Mouse (Mus musculus) hindbrain, embryonic 11.5 days (tissue): Measurements from ENCODE around the gene Ccdc154. TPM values are rescaled to one million over a fixed set of nuclear protein-coding genes. Genes with fewer than 3 reads are reported as not detected.

Source experiments
- ATAC-seq: fragments of 200-750 bp; cut with Nextera tagmentation; 2 replicates; pipeline ENCODE4 v1.8.0; 2017; ENCODE audit warnings: mild to moderate bottlenecking, moderate TSS enrichment, moderate library complexity; ENCODE audit not compliant: low FRiP score
- DNase-seq: peaks from one replicate; pipeline ENCODE4 v3.0.0-alpha.2; 2015; ENCODE audit warnings: low spot score
- H3K27ac ChIP-seq: fragments of 300-500 bp; sonication (generic); 2 replicates; pipeline ENCODE4 v1.5.1; 2014; ENCODE audit warnings: mild to moderate bottlenecking, low read depth, low read length
- H3K27me3 ChIP-seq: fragments of 300-500 bp; sonication (generic); 2 replicates; pipeline ENCODE4 v1.6.1; 2014; ENCODE audit warnings: mild to moderate bottlenecking, low read length, moderate library complexity, mixed read lengths; ENCODE audit not compliant: control insufficient read depth, insufficient read depth
- H3K36me3 ChIP-seq: fragments of 300-500 bp; sonication (generic); 2 replicates; pipeline ENCODE4 v1.6.1; 2014; ENCODE audit warnings: mild to moderate bottlenecking, low read length, moderate library complexity, mixed read lengths; ENCODE audit not compliant: control insufficient read depth, insufficient read depth
- H3K4me1 ChIP-seq: fragments of 300-500 bp; sonication (generic); replicated peaks from 2 replicates; pipeline ENCODE4 v1.6.1; 2014; ENCODE audit warnings: low read length, mixed read lengths; ENCODE audit not compliant: control insufficient read depth, insufficient read depth
- H3K4me2 ChIP-seq: fragments of 300-500 bp; sonication (generic); replicated peaks from 2 replicates; pipeline ENCODE4 v1.6.1; 2014; ENCODE audit warnings: mild to moderate bottlenecking, low read depth, low read length
- H3K4me3 ChIP-seq: fragments of 300-500 bp; sonication (generic); 2 replicates; pipeline ENCODE4 v1.5.1; 2014; ENCODE audit warnings: low read depth, low read length
- H3K9ac ChIP-seq: fragments of 300-500 bp; sonication (generic); 2 replicates; pipeline ENCODE4 v1.6.1; 2014; ENCODE audit warnings: low read depth, low read length
- H3K9me3 ChIP-seq: fragments of 300-500 bp; sonication (generic); 2 replicates; pipeline ENCODE4 v1.6.1; 2016; ENCODE audit warnings: low read length; ENCODE audit not compliant: control insufficient read depth
- WGBS: fragments of 180-500 bp; shearing (Covaris S2); extraction: QIAGEN DNeasy Blood & Tissue Kit; methylation state at CpG from one replicate; pipeline ENCODE4 v1.1.7; 2014; 5-methylcytosine and 5-hydroxymethylcytosine counted together
- polyA plus RNA-seq: library from polyadenylated mRNA; unstranded; fragments of >200 nt; fragmentation: Nextera tagmentation; extraction: Ambion mirVana; gene quantifications from 2 replicates; pipeline ENCODE4 v1.2.1, GENCODE M21; 2014

The Ccdc154 gene
- polyA plus RNA-seq, 1 experiment from 2014 or later: not detected

DNA sequence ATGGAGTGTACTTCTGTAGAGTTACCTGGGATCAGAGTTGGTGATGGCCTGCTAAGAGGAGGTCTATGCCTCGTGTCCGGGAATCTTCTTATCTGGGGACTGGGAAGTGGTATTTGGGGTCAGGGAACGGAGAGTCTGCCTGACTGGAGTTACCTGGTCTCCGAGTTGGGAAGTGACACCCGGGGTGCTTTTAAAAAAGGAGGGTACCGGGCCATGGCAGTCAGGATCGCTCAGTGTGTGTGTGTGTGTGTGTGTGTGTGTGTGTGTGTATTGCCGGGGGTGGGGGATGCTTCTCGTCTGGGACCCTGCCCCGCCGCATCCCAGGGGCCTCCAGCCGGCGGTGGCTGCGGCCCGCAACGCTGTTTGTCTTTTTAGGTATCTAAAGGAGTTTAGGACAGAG lies 26.8 kb downstream of the Ccdc154 start:
- ATAC-seq (no peak), DNase-seq (no peak)
- H3K4me1 ChIP-seq: peaks cover 3% of the 10 kb centered on the region; the same call in 1 of the 2 replicates

DNA sequence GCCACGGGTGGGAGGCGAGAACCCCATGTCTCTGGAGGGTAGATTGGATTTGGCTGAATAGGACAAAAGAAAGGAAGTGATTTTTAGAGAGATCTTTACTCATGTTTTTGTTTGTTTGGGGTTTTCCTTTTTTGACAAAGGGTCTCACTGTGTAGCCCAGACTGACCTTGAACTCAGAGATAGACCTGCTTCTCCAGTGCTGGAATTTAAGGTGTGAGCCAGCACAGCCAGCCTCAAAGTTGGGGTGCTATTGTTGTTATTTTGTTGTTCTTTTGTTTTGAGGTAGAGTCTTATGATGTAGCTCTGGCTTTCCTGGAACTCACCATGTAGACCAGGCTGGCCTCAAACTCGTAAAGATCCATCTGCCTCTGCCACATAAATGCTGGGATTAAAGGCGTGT lies 40.1 kb downstream of the Ccdc154 start:
- WGBS: 91% methylated on average over 4 of the region's 4 CpGs
- H3K4me1 ChIP-seq: no peaks in the 10 kb centered on the region
- H3K36me3 ChIP-seq: 0 out of 2 replicates have a peak, but pooled peaks cover 2% of the 10 kb centered on the region
- ATAC-seq (no peak), DNase-seq (no peak)
- H3K9me3 ChIP-seq: no peaks in the 10 kb centered on the region
- H3K4me3 ChIP-seq: no peak overlapping the region
- H3K27ac ChIP-seq: no peak overlapping the region
- no peak overlapping the region for H3K9ac ChIP-seq
- no peak overlapping the region for H3K4me2 ChIP-seq
- H3K27me3 ChIP-seq: no peaks in the 10 kb centered on the region

More for the DNA sequence above, 26.8 kb downstream of the Ccdc154 start:
- peak overlapping the region; percentile 86 for H3K4me2 ChIP-seq
- WGBS: 3% methylated on average over 16 of the region's 16 CpGs
- no peaks in the 10 kb centered on the region for H3K36me3 ChIP-seq
- H3K9ac ChIP-seq: peak overlapping the region; percentile 86
- H3K4me3 ChIP-seq: peak overlapping the region; percentile 85
- H3K27ac ChIP-seq: no peak overlapping the region
- H3K27me3 ChIP-seq: no peaks in the 10 kb centered on the region
- H3K9me3 ChIP-seq: no peaks in the 10 kb centered on the region

DNA sequence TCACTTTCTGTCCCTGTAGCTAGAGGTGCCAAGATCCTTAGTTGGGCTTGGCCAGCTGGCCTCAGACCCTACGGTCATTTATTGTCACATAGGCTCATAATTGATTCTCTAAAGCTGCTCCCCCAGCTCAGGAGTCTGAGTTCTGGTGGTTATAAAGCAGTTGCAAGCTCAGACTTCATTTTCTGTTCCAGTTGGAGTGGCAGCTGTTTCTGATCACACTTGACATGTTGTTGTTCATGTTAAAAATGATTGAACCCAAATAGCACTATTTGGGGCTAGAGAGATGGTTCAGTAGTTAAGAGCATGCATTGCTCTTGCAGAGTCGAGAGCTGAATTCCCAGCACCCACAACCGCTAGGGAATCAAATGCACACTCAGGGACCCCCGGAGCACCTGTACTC lies 47.7 kb downstream of the Ccdc154 start:
- ATAC-seq (no peak), DNase-seq (no peak)
- Histone ChIP-seq H3K4me3 (no peak overlapping the region), H3K9me3 (no peaks in the 10 kb centered on the region), H3K27ac (no peak overlapping the region), H3K27me3 (no peaks in the 10 kb centered on the region), H3K9ac (no peak overlapping the region), H3K4me1 (no peaks in the 10 kb centered on the region), H3K36me3 (0 out of 2 replicates have a peak, but pooled peaks cover 2% of the 10 kb centered on the region), H3K4me2 (no peak overlapping the region)
- WGBS: 93% methylated on average over 4 of the region's 4 CpGs

- DNase-seq: no peak
Measured at GRCm38 (mm10) chr17:25210680-25211466, 48.6 kb downstream of the Ccdc154 start.

GRCm38 (mm10) chr17:25211705-25212104 lies 49.4 kb downstream of the Ccdc154 start:
- H3K9me3 ChIP-seq: no peaks in the 10 kb centered on the region
- DNase-seq (no peak), ATAC-seq (no peak)
- H3K36me3 ChIP-seq: 0 out of 2 replicates have a peak, but pooled peaks cover 2% of the 10 kb centered on the region
- H3K27ac ChIP-seq: no peak overlapping the region
- H3K9ac ChIP-seq: no peak overlapping the region
- H3K27me3 ChIP-seq: no peaks in the 10 kb centered on the region
- WGBS: 93% methylated on average over 4 of the region's 4 CpGs
- H3K4me3 ChIP-seq: no peak overlapping the region
- H3K4me1 ChIP-seq: no peaks in the 10 kb centered on the region
- H3K4me2 ChIP-seq: no peak overlapping the region

More at GRCm38 (mm10) chr17:25210680-25211466, 48.6 kb downstream of the Ccdc154 start:
- Histone ChIP-seq H3K4me1 (no peaks in the 10 kb centered on the region), H3K27me3 (no peaks in the 10 kb centered on the region), H3K4me3 (no peak overlapping the region), H3K27ac (no peak overlapping the region), H3K36me3 (0 out of 2 replicates have a peak, but pooled peaks cover 2% of the 10 kb centered on the region), H3K9ac (no peak overlapping the region), H3K9me3 (no peaks in the 10 kb centered on the region), H3K4me2 (no peak overlapping the region)
- ATAC-seq: no peak
- 90% methylated on average over 15 of the region's 15 CpGs for whole genome bisulfite sequencing

DNA sequence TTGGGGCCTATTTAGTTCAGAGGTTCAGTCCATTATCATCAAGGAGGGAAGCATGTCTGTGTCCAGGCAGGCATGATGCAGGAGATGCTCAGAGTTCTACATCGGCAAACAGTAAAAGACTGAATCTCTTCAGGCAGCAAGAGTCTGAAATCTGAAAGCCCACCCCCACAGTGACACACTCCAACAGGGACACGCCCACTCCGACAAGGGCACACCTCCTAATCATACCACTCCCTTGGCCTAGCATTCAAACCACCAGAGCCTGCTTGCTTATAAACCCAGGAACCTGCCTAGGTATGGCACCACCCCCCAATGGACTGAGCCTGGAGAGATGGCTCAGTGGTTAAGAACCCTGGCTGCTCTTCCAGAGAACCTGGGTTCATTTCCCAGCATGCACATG lies 53.2 kb downstream of the Ccdc154 start:
- H3K4me3 ChIP-seq: no peak overlapping the region
- WGBS: 89% methylated on average over 3 of the region's 3 CpGs
- H3K9me3 ChIP-seq: no peaks in the 10 kb centered on the region
- no peak for DNase-seq
- H3K27me3 ChIP-seq: no peaks in the 10 kb centered on the region
- ATAC-seq: no peak
- H3K27ac ChIP-seq: no peak overlapping the region
- no peak overlapping the region for H3K4me2 ChIP-seq
- 0 out of 2 replicates have a peak, but pooled peaks cover 2% of the 10 kb centered on the region for H3K36me3 ChIP-seq
- H3K9ac ChIP-seq: no peak overlapping the region
- no peaks in the 10 kb centered on the region for H3K4me1 ChIP-seq

DNA sequence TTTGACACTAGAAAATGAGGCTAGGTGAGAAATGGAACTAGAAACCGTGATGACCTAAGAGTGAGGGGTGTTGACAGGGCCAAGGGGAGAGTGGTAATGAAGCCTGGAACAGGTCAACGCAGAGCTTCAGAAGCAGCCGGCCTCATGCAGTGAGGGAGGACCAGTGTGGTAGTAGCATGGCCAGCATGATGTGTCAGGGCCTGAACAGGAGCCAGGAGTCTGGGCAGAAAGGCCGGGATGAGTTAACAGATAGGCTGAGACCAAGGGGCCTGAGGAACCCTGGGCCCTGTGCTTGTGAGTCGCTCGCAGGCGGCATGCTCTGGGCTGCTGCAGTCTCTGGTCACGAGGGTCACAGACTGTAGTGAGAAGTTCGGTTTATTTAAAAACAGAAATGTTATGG lies 56.7 kb downstream of the Ccdc154 start:
- Histone ChIP-seq H3K4me1 (no peaks in the 10 kb centered on the region), H3K36me3 (0 out of 2 replicates have a peak, but pooled peaks cover 2% of the 10 kb centered on the region), H3K27ac (no peak overlapping the region), H3K9ac (no peak overlapping the region), H3K27me3 (no peaks in the 10 kb centered on the region), H3K4me3 (no peak overlapping the region), H3K4me2 (no peak overlapping the region), H3K9me3 (no peaks in the 10 kb centered on the region)
- 92% methylated on average over 9 of the region's 9 CpGs for WGBS
- ATAC-seq (no peak), DNase-seq (no peak)

DNA sequence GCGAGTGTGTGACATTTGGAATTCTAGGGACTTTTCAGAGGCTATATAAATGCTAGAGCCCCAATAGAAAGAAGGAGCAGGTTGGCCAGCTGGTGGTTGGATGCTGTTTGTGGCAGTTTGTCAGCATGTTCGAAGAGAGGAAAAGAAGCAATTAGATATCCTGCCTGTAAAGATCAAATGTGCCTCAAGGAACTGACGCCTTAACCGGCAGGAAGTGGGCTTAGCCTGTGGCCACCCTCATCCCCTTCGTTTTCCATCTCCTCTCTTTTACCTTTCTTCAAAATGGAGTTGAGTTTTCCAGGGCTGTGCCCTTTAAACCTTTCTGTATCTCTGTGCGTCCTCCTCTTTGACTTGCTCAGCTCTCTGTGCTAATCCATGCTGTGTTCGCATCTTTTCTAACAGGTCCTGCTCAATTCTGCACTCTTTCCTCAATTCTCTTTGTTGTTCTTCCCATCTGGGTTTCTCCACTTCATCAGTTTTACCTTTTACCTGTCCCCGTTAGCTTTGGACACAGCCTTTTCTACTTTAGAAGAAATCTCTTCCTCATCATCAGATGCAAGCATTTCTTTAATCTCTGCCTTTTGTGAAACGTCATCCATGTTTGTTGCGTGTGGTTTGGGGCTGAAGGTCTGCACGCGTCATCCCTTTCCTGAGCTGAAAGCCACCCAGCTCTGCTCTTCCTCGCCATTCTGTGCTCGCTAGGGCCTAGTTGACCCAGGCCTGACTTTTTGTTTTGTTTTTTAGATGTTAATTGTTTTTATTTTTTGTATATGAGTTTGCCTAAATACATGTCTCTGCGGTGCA lies 57.4 kb downstream of the Ccdc154 start:
- no peak overlapping the region for H3K4me3 ChIP-seq
- no peak overlapping the region for H3K9ac ChIP-seq
- no peaks in the 10 kb centered on the region for H3K36me3 ChIP-seq
- H3K4me2 ChIP-seq: no peak overlapping the region
- H3K9me3 ChIP-seq: no peaks in the 10 kb centered on the region
- 91% methylated on average over 15 of the region's 15 CpGs for WGBS
- no peaks in the 10 kb centered on the region for H3K4me1 ChIP-seq
- DNase-seq (no peak), ATAC-seq (no peak)
- no peak overlapping the region for H3K27ac ChIP-seq
- H3K27me3 ChIP-seq: no peaks in the 10 kb centered on the region
